Mouse (Mus musculus): ENCODE measurements around the gene Dao.

GRCm38 (mm10) chr5:113976597-113976996 lies 26.9 kb upstream of the Dao start:
- no peak for TF ChIP-seq CTCF (IDR thresholded peaks at IDR 0.05; ENCODE audit: low read depth, low read length)
- TF ChIP-seq POLR2A (IDR thresholded peaks at IDR 0.05; ENCODE audit: borderline replicate concordance, low read depth, low read length), result no peak

Measured in bone marrow macrophage, adult 2 months (primary cell).